Mouse (Mus musculus) ES-Bruce4 (cell line): ENCODE results near the gene Srsf6.

ENCODE experiments used
- CTCF ChIP-seq: IDR thresholded peaks from one replicate; pipeline ENCODE4 v1.8.1; 2011; ENCODE audit warnings: low read depth, low read length
- POLR2A ChIP-seq: IDR thresholded peaks from one replicate; pipeline ENCODE4 v1.8.1; 2011; ENCODE audit warnings: low read length; ENCODE audit not compliant: insufficient read depth

DNA sequence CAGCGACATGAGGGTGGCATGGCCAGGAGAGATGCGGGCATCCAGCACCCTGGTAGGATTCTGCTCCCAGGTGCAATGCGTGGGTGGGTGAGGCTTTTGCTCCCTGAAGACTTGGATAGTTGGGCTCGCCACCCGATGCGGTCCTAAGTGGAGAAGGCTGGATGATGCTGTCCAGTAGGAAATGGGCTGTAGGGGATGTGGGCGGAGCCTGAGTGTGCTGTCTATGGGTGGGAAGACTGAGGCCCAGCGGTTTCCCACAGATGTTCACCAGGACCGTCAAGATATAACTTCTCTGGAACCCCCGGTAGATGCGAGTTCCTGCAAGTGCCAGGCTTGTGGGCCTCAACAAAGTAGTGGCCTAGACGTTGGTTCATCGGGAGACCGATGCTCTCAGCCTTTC is 16.9 kb downstream of the Srsf6 start:
- TF ChIP-seq POLR2A (no peak), CTCF (no peak)
